Mouse (Mus musculus) midbrain, embryonic 11.5 days (tissue): Measurements from ENCODE around the gene Akap8. TPM values are rescaled to one million over a fixed set of nuclear protein-coding genes. Genes with fewer than 3 reads are reported as not detected.

Source experiments
- ATAC-seq: fragments of 200-750 bp; cut with Nextera tagmentation; 2 replicates; pipeline ENCODE4 v1.8.0; 2017; ENCODE audit warnings: moderate TSS enrichment, moderate library complexity; ENCODE audit not compliant: low FRiP score
- DNase-seq: peaks from one replicate; pipeline ENCODE4 v3.0.0; 2015; ENCODE audit warnings: low spot score; ENCODE audit errors: missing footprints
- H3K27ac ChIP-seq: fragments of 300-500 bp; sonication (generic); 2 replicates; pipeline ENCODE4 v1.5.1; 2014; ENCODE audit warnings: low read depth, low read length
- H3K27me3 ChIP-seq: fragments of 300-500 bp; sonication (generic); 2 replicates; pipeline ENCODE4 v1.6.1; 2014; ENCODE audit warnings: mild to moderate bottlenecking, low read length, moderate library complexity, mixed read lengths; ENCODE audit not compliant: control insufficient read depth, insufficient read depth
- H3K36me3 ChIP-seq: fragments of 300-500 bp; sonication (generic); 2 replicates; pipeline ENCODE4 v1.6.1; 2014; ENCODE audit warnings: mild to moderate bottlenecking, low read length, moderate library complexity, mixed read lengths; ENCODE audit not compliant: control insufficient read depth, insufficient read depth
- H3K4me1 ChIP-seq: fragments of 300-500 bp; sonication (generic); 2 replicates; pipeline ENCODE4 v1.6.1; 2014; ENCODE audit warnings: low read length; ENCODE audit not compliant: control insufficient read depth, insufficient read depth
- H3K4me2 ChIP-seq: fragments of 300-500 bp; sonication (generic); 2 replicates; pipeline ENCODE4 v1.6.1; 2014; ENCODE audit warnings: mild to moderate bottlenecking, moderate library complexity
- H3K4me3 ChIP-seq: fragments of 300-500 bp; sonication (generic); 2 replicates; pipeline ENCODE4 v1.5.1; 2014; ENCODE audit warnings: low read depth, low read length
- H3K9ac ChIP-seq: fragments of 300-500 bp; sonication (generic); 2 replicates; pipeline ENCODE4 v1.6.1; 2014; ENCODE audit warnings: low read length
- H3K9me3 ChIP-seq: fragments of 300-500 bp; sonication (generic); 2 replicates; pipeline ENCODE4 v1.6.1; 2016; ENCODE audit warnings: low read length; ENCODE audit not compliant: control insufficient read depth
- WGBS: fragments of 180-500 bp; shearing (Covaris S2); extraction: QIAGEN DNeasy Blood & Tissue Kit; methylation state at CpG from one replicate; pipeline ENCODE4 v1.1.7; 2014; 5-methylcytosine and 5-hydroxymethylcytosine counted together
- polyA plus RNA-seq: library from polyadenylated mRNA; unstranded; fragments of >200 nt; fragmentation: Nextera tagmentation; extraction: Ambion mirVana; gene quantifications from 2 replicates; pipeline ENCODE4 v1.2.1, GENCODE M21; 2014

The Akap8 gene
- polyA plus RNA-seq, 1 experiment from 2014 or later = 53.0 TPM

DNA sequence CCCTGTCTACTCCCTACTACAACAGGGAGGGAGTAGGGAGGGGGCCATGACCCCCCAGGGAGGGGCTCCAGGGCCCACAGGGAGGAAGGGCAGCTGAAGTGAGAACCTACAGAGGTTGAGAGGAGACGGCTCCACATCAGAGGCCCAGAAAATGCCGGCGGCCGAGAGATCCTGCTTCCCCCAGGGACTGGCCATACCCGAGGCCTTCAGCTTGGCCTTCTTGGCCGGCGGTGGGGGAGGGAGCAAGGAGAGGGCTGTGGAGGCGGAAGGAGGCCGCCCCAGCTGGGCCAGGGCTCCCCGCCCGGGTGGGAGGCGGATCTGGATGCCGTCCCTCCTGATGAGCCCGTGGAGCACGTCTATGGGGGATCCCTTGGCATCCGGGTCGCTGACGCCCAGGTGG lies 38.9 kb upstream of the Akap8 start:
- 91% methylated on average over 16 of the region's 18 CpGs for WGBS

GRCm38 (mm10) chr17:32358943-32359340 lies 37.9 kb upstream of the Akap8 start:
- Histone ChIP-seq H3K27ac (no peak overlapping the region), H3K4me3 (no peak overlapping the region), H3K9me3 (no peaks in the 10 kb centered on the region), H3K4me2 (no peak overlapping the region), H3K36me3 (peaks cover 44% of the 10 kb centered on the region), H3K9ac (no peak overlapping the region), H3K4me1 (peaks cover 12% of the 10 kb centered on the region), H3K27me3 (no peaks in the 10 kb centered on the region)
- 97% methylated on average over 6 of the region's 6 CpGs for WGBS
- ATAC-seq (no peak), DNase-seq (peak; percentile 49)

More for the DNA sequence above, 38.9 kb upstream of the Akap8 start:
- H3K4me1 ChIP-seq = peaks cover 10% of the 10 kb centered on the region
- H3K27me3 ChIP-seq = no peaks in the 10 kb centered on the region
- no peak overlapping the region for H3K4me3 ChIP-seq
- no peak overlapping the region for H3K27ac ChIP-seq
- ATAC-seq (no peak), DNase-seq (no peak)
- peaks cover 38% of the 10 kb centered on the region for H3K36me3 ChIP-seq
- H3K9ac ChIP-seq = no peak overlapping the region
- no peaks in the 10 kb centered on the region for H3K9me3 ChIP-seq
- H3K4me2 ChIP-seq = no peak overlapping the region

DNA sequence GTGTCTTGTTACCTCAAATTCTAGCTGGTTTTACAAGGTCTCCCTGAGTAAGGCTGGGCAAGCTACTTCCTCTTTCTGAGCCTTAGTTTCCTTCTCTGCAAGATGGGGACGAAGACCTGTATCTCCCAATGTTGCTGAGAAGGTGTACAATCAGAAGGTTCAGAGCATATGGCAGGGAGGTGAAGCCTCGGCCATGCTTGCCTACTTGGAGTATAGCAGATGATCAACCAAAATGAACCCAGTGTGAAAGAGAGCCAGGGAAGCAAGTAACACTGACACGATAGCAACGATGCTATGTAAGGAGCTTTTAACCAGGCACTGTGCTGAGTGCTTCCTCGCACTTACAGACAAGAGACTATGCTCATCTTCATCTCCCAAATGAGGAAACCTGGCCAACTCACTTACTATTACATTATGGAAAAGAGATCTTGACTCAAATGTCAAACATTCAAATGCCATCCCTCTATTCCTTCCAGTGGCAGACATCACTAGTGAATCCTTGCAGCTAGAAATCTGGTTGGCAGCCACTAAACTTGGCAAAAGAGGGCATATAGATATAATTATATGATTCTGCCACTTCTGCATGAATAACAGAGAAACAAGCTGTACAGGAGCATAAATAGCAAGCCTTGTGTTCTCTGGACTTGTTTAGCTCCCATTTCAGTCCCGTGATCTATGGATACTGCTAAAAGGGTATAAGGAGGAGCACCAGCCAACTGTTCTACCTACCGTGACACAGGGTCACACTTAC lies 37.3 kb upstream of the Akap8 start:
- ATAC-seq (no peak), DNase-seq (peak; percentile 68)
- Histone ChIP-seq H3K27ac (no peak overlapping the region), H3K4me2 (no peak overlapping the region), H3K4me3 (no peak overlapping the region), H3K9me3 (no peaks in the 10 kb centered on the region), H3K9ac (no peak overlapping the region), H3K36me3 (peaks cover 44% of the 10 kb centered on the region), H3K4me1 (peaks cover 12% of the 10 kb centered on the region), H3K27me3 (no peaks in the 10 kb centered on the region)
- 93% methylated on average over 7 of the region's 7 CpGs for WGBS

DNA sequence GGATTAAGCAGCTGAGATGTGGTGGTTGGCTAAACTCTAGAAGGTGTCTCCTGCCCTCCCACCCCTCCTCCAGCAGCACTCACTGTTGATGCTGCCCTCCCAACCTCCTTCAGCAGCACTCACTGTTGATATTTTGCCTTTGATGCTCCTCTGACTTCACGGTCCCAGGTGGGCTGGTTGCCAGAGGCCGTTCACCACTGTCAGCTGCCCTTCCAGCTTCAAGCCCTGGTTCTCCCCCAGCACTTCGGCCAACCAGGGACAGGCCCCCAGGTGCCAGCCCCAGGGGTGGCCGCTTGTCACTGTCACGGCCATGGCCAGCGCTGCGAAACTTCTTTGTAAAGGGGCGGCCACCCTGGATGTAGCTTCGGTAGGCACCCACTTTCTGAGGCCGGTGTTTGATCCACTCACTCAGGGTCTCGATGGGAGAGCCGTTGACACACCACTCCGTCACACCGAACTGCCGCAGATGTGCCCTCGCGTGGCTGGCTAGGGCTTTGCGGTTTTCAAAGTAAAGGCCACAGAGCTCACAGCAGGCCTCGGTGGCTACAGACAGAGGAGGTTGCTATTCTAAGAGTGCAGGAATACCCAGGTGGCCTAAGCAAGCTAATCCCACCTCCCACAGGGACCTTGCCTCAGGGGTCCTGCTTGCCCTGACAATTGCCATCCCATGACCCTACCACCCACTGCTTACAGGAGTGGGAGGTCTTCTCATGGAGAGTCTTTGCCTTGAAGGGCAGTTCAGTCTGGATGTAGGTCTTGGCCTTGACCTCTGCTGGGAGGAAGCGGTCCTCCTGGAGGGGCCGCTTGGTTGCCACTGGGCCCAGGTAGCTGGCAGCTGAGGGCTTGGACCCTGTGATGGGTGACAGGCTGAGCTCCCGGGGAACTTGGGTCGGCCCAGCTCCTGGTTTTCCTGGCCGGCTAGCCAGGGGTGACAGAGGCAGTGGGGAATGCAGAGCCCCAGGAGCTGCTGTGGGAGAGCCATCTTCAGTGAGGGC lies 36.0 kb upstream of the Akap8 start:
- Histone ChIP-seq H3K9ac (no peak overlapping the region), H3K4me3 (no peak overlapping the region), H3K4me2 (no peak overlapping the region), H3K36me3 (peaks cover 44% of the 10 kb centered on the region), H3K4me1 (peaks cover 2% of the 10 kb centered on the region), H3K9me3 (no peaks in the 10 kb centered on the region), H3K27ac (no peak overlapping the region), H3K27me3 (no peaks in the 10 kb centered on the region)
- DNase-seq (peak; percentile 82), ATAC-seq (no peak)
- 82% methylated on average over 24 of the region's 24 CpGs for WGBS

- H3K27me3 ChIP-seq = no peaks in the 10 kb centered on the region
- no peak overlapping the region for H3K4me2 ChIP-seq
- peak; percentile 45 for DNase-seq
- no peak overlapping the region for H3K4me3 ChIP-seq
- no peak for ATAC-seq
- WGBS = 86% methylated on average over 9 of the region's 9 CpGs
- H3K27ac ChIP-seq = no peak overlapping the region
- no peak overlapping the region for H3K9ac ChIP-seq
- peaks cover 41% of the 10 kb centered on the region for H3K36me3 ChIP-seq
- H3K9me3 ChIP-seq = no peaks in the 10 kb centered on the region
- H3K4me1 ChIP-seq = peaks cover 2% of the 10 kb centered on the region
These were observed 35.2 kb upstream of the Akap8 start for GRCm38 (mm10) chr17:32356281-32356680.

GRCm38 (mm10) chr17:32355031-32355430 lies 34.0 kb upstream of the Akap8 start:
- Histone ChIP-seq H3K4me2 (no peak overlapping the region), H3K9me3 (no peaks in the 10 kb centered on the region), H3K36me3 (peaks cover 35% of the 10 kb centered on the region), H3K4me1 (peaks cover 2% of the 10 kb centered on the region), H3K9ac (no peak overlapping the region), H3K27me3 (no peaks in the 10 kb centered on the region), H3K27ac (no peak overlapping the region), H3K4me3 (no peak overlapping the region)
- 95% methylated on average over 6 of the region's 6 CpGs for WGBS
- DNase-seq (peak; percentile 53), ATAC-seq (no peak)

- Histone ChIP-seq H3K9me3 (no peaks in the 10 kb centered on the region), H3K4me3 (no peak overlapping the region), H3K4me2 (no peak overlapping the region), H3K9ac (no peak overlapping the region), H3K4me1 (peaks cover 6% of the 10 kb centered on the region), H3K27me3 (no peaks in the 10 kb centered on the region), H3K36me3 (peaks cover 30% of the 10 kb centered on the region), H3K27ac (no peak overlapping the region)
- 47% methylated on average over 5 of the region's 5 CpGs for WGBS
- no peak for DNase-seq
- ATAC-seq = no peak
These were observed 33.2 kb upstream of the Akap8 start for GRCm38 (mm10) chr17:32354211-32354610.

DNA sequence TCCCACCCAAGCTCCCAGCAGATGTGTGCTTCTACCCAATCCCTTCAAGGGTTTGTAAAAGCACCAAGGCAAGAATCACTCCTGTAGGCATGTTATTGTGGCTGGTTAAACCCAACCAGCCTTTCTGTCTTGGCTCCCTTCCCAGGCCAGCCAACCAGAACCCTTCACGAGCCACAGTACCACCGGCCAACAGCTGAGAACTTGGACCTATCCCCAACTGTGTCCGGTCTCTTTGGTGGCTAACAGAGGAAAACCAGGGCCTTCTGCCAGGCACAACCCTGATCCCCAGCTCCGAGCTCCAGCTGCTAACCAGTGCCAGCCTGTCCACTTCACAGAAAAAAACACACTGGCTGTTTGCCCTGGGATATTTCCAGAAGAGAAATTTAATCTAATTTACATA lies 32.7 kb upstream of the Akap8 start:
- Histone ChIP-seq H3K9me3 (no peaks in the 10 kb centered on the region), H3K4me3 (no peak overlapping the region), H3K27ac (no peak overlapping the region), H3K4me2 (no peak overlapping the region), H3K4me1 (peaks cover 8% of the 10 kb centered on the region), H3K27me3 (no peaks in the 10 kb centered on the region), H3K9ac (no peak overlapping the region), H3K36me3 (peaks cover 24% of the 10 kb centered on the region)
- ATAC-seq = no peak
- 68% methylated on average over 4 of the region's 4 CpGs for WGBS
- DNase-seq = peak; percentile 69

DNA sequence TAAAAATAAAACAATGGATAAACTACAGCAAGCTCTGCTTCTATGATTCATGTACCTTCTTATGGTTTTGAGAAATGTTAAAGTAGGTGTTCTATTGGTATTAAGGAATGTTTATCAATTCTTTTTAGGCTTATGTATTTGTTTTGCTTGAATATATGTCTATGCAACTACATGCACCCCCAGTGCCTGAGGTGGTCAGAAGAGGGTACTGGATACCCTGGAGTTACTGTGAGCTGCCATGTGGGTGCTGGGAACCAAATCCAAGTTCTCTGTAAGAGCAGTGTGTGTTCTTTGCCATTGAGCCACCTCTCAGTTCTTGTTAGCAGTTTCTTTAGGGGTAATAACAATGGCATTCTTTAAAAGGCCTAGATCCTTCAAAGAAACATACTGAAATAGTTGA lies 30.7 kb upstream of the Akap8 start:
- no peak overlapping the region for H3K27ac ChIP-seq
- H3K4me1 ChIP-seq = peaks cover 8% of the 10 kb centered on the region
- ATAC-seq = no peak

More for the DNA sequence above, 30.7 kb upstream of the Akap8 start:
- Histone ChIP-seq H3K9me3 (no peaks in the 10 kb centered on the region), H3K36me3 (peaks cover 12% of the 10 kb centered on the region; the same call in 1 of the 2 replicates), H3K4me3 (no peak overlapping the region), H3K27me3 (no peaks in the 10 kb centered on the region), H3K9ac (no peak overlapping the region), H3K4me2 (no peak overlapping the region)
- DNase-seq = peak; percentile 75
